Mouse (Mus musculus): ENCODE measurements at regions not wholly inside any gene's neighbourhood (a gene's known extent, or its start where the extent isn't known, plus 50 kb on each side); places are given as distances from the start of the nearest gene placed in this dataset.

DNA sequence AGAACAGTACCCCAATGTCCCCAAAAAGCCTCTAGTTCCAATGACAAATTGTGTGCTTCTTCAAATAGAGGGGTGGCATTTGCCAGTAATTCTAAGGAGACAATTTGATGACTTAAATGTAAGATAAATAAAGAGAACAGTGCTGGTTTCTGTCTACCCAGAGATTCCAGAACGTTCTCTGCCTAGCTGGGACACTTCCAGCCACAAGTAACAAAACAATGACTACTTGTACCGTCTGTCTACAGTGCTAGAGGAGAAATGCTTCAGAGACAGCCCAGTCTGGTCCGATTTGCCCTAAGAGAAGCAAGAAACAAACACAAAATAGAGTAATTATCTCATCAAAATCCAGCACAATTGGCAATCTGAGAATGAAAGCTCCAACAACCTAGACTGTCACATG lies 164.9 kb upstream of the Cdh5 start:
- TF ChIP-seq CTCF (IDR thresholded peaks at IDR 0.05; ENCODE audit: low read depth): no peak
- TF ChIP-seq EP300 (IDR thresholded peaks at IDR 0.05; ENCODE audit: low read depth): no peak
